Mouse (Mus musculus) liver, adult 2 months (tissue): ENCODE measurements around the gene Ampd3. TPM values are rescaled to one million over a fixed set of nuclear protein-coding genes. Genes with fewer than 3 reads are reported as not detected.

ENCODE experiments used
- DNase-seq: peaks from one replicate; pipeline ENCODE4 v3.0.0-alpha.2; 2011; ENCODE audit warnings: low read depth, low spot score; ENCODE audit errors: extremely low read depth
- H3K27ac ChIP-seq: fragments of 200-500 bp; replicated peaks from 2 replicates; pipeline ENCODE4 v1.5.1; 2012; ENCODE audit warnings: low read depth, mild to moderate bottlenecking, control low read depth, inconsistent platforms, low read length; ENCODE audit not compliant: insufficient read depth
- H3K27me3 ChIP-seq: fragments of 200-500 bp; 2 replicates; pipeline ENCODE4 v1.6.1; 2012; ENCODE audit warnings: mild to moderate bottlenecking, moderate library complexity, low read length, inconsistent platforms; ENCODE audit not compliant: control insufficient read depth, insufficient read depth
- H3K36me3 ChIP-seq: fragments of 200-500 bp; 2 replicates; pipeline ENCODE4 v1.6.1; 2012; ENCODE audit warnings: low read length, inconsistent platforms; ENCODE audit not compliant: control insufficient read depth, insufficient read depth
- H3K4me1 ChIP-seq: fragments of 200-500 bp; 2 replicates; pipeline ENCODE4 v1.6.1; 2011; ENCODE audit warnings: low read length; ENCODE audit not compliant: control insufficient read depth, insufficient read depth
- H3K4me3 ChIP-seq: fragments of 200-500 bp; 2 replicates; pipeline ENCODE4 v1.5.1; 2011; ENCODE audit warnings: low read depth, mild to moderate bottlenecking, control low read depth, low read length, moderate library complexity; ENCODE audit not compliant: insufficient read depth
- H3K79me2 ChIP-seq: fragments of 200-500 bp; 2 replicates; pipeline ENCODE4 v1.6.1; 2012; ENCODE audit warnings: inconsistent platforms, mild to moderate bottlenecking, low read length, moderate library complexity; ENCODE audit not compliant: control insufficient read depth, insufficient read depth
- H3K9ac ChIP-seq: fragments of 200-500 bp; 2 replicates; pipeline ENCODE4 v1.6.1; 2012; ENCODE audit warnings: low read depth, mild to moderate bottlenecking, control low read depth, inconsistent platforms, low read length
- CTCF ChIP-seq: fragments of 200-500 bp; IDR thresholded peaks from 2 replicates; pipeline ENCODE4 v1.5.1; 2011; ENCODE audit warnings: low read depth, low read length, control low read depth
- POLR2A ChIP-seq: fragments of 200-500 bp; IDR thresholded peaks from 2 replicates; pipeline ENCODE4 v1.6.1; 2011; ENCODE audit warnings: low read length, control low read depth; ENCODE audit not compliant: insufficient read depth; ENCODE audit errors: extremely low read depth
- WGBS: fragments of 180-500 bp; shearing (Covaris S2); methylation state at CpG from one replicate; pipeline ENCODE4 v1.1.7; 2018; 5-methylcytosine and 5-hydroxymethylcytosine counted together
- polyA plus RNA-seq: library from polyadenylated mRNA; depleted of rRNA; stranded (reverse); fragments of >200 nt; gene quantifications from 2 replicates; pipeline ENCODE4 v1.2.3, GENCODE M21; 2012; rRNA removed
- total RNA-seq: library from RNA; depleted of rRNA; stranded (reverse); fragments of >200 nt; gene quantifications from 2 replicates; pipeline ENCODE4 v1.2.3, GENCODE M21; 2014; rRNA removed

Gene Ampd3
- total and polyA plus RNA-seq, 2 experiments = 0.55 to 0.57 TPM

- no peaks in the 10 kb centered on the region for H3K36me3 ChIP-seq
- no peaks in the 10 kb centered on the region for H3K79me2 ChIP-seq
- no peak overlapping the region for H3K9ac ChIP-seq
- H3K27ac ChIP-seq = no peak overlapping the region
- H3K27me3 ChIP-seq = no peaks in the 10 kb centered on the region
- 44% methylated on average over 3 of the region's 3 CpGs for WGBS
- TF ChIP-seq CTCF (no peak), POLR2A (no peak)
- H3K4me3 ChIP-seq = no peak overlapping the region
- DNase-seq = no peak
- peaks cover 20% of the 10 kb centered on the region for H3K4me1 ChIP-seq
Measured at GRCm38 (mm10) chr7:110854519-110854918, 86.5 kb downstream of the Ampd3 start.

- no peaks in the 10 kb centered on the region for H3K27me3 ChIP-seq
- no peak overlapping the region for H3K9ac ChIP-seq
- no peak overlapping the region for H3K4me3 ChIP-seq
- peaks cover 20% of the 10 kb centered on the region for H3K4me1 ChIP-seq
- TF ChIP-seq CTCF = no peak
- TF ChIP-seq POLR2A = no peak
- H3K79me2 ChIP-seq = no peaks in the 10 kb centered on the region
- peak overlapping the region; percentile 25 for H3K27ac ChIP-seq
- WGBS = 20% methylated on average over 8 of the region's 8 CpGs
- DNase-seq = peak; percentile 93
- H3K36me3 ChIP-seq = no peaks in the 10 kb centered on the region
Measured at GRCm38 (mm10) chr7:110854927-110855546, 87.0 kb downstream of the Ampd3 start.

- WGBS = 83% methylated on average over 1 of the region's 1 CpGs
- no peak overlapping the region for H3K4me3 ChIP-seq
- no peaks in the 10 kb centered on the region for H3K36me3 ChIP-seq
- H3K27ac ChIP-seq = peak overlapping the region; percentile 25
- H3K9ac ChIP-seq = no peak overlapping the region
- TF ChIP-seq POLR2A = no peak
- TF ChIP-seq CTCF = no peak
- H3K4me1 ChIP-seq = peaks cover 20% of the 10 kb centered on the region
- no peaks in the 10 kb centered on the region for H3K79me2 ChIP-seq
- no peaks in the 10 kb centered on the region for H3K27me3 ChIP-seq
- no peak for DNase-seq
Measured at GRCm38 (mm10) chr7:110855604-110856003, 87.6 kb downstream of the Ampd3 start.

GRCm38 (mm10) chr7:110860129-110860528 lies 92.1 kb downstream of the Ampd3 start:
- DNase-seq = no peak
- no peak overlapping the region for H3K27ac ChIP-seq
- no peak for TF ChIP-seq CTCF
- no peak for TF ChIP-seq POLR2A
- 56% methylated on average over 5 of the region's 5 CpGs for WGBS
- no peak overlapping the region for H3K4me3 ChIP-seq
- no peaks in the 10 kb centered on the region for H3K27me3 ChIP-seq
- H3K4me1 ChIP-seq = peaks cover 5% of the 10 kb centered on the region
- H3K9ac ChIP-seq = no peak overlapping the region
- H3K36me3 ChIP-seq = no peaks in the 10 kb centered on the region
- H3K79me2 ChIP-seq = no peaks in the 10 kb centered on the region

Other genes with a start within 250 kb of the Ampd3 start
- gene Sbf2, start 153.3 kb upstream of the Ampd3 start, total RNA-seq = 19.6 and 19.7 TPM in 2 replicates
- gene Sbf2, start 153.3 kb upstream of the Ampd3 start, polyA plus RNA-seq = 6.6 and 7.2 TPM in 2 replicates
- gene Adm, start 140.5 kb upstream of the Ampd3 start, total RNA-seq = 1.3 and 3.0 TPM in 2 replicates
- gene Adm, start 140.5 kb upstream of the Ampd3 start, polyA plus RNA-seq = 1.5 and 2.5 TPM in 2 replicates
- gene Rnf141, start 76.3 kb downstream of the Ampd3 start, total RNA-seq = 63.4 and 64.1 TPM in 2 replicates
- 20.6 and 24.1 TPM in 2 replicates for gene Rnf141, start 76.3 kb downstream of the Ampd3 start, polyA plus RNA-seq
- 6.4 and 16.8 TPM in 2 replicates for gene Lyve1, start 95.0 kb downstream of the Ampd3 start, total RNA-seq
- gene Lyve1, start 95.0 kb downstream of the Ampd3 start, polyA plus RNA-seq = 4.5 and 7.8 TPM in 2 replicates
- gene Mrvi1, start 214.3 kb downstream of the Ampd3 start, total RNA-seq = 0.55 and 1.2 TPM in 2 replicates
- gene Mrvi1, start 214.3 kb downstream of the Ampd3 start, polyA plus RNA-seq = 1.1 and 1.3 TPM in 2 replicates